Mouse (Mus musculus): ENCODE data around the gene Cpb2.

GRCm38 (mm10) chr14:75222386-75222785 lies 19.7 kb upstream of the Cpb2 start:
- TF ChIP-seq CEBPB (IDR thresholded peaks at IDR 0.05; ENCODE audit: low read depth): no peak
- no peak for TF ChIP-seq CTCF (IDR thresholded peaks at IDR 0.05; ENCODE audit: control insufficient read depth, insufficient read depth, insufficient read length)
- TF ChIP-seq USF1 (IDR thresholded peaks at IDR 0.05; ENCODE audit: low read depth): no peak
- TF ChIP-seq MAX (IDR thresholded peaks at IDR 0.05): no peak
- no peak for TF ChIP-seq MYOG (IDR thresholded peaks at IDR 0.05; ENCODE audit: control insufficient read depth, extremely low read depth, insufficient read length)
- no peak for TF ChIP-seq FOSL1 (IDR thresholded peaks at IDR 0.05; ENCODE audit: insufficient read depth, low read length, poor library complexity, severe bottlenecking)
